In the genomic region with DNA sequence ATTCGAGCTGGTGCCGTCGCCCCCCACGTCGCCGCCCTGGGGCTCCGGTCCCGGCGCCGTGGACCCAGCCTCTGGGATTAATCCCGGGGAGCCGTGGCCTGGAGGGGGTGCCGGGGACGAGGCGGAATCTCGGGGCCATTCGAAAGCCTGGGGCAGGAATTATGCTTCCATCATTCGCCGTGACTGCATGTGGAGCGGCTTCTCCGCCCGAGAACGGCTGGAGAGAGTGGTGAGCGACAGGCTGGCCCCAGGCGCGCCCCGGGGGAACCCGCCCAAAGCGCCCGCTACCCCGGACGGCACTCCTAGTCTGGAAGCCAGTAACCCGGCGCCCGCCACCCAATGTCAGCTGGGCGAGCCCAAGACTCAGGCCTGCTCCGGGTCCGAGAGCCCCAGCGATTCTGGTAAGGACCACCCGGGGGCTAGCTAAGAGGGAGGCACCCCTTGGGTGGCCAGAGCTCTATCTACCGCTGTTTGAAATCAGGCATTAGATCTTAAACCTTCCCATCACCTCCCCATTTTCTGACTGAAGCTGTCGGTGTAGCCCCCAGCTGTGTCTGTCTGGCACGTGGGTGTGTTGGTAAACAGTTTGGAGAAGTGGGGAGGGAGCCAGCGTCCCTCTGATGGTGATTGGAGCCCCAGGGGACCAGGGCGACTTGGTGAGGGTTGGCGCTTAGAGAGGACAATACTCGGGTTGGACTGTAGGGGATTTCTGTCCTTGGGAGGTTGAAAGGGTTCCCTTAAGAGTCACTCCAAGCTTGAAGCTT, we compare ENCODE assay signal across 1 mouse cellular context.
TF ChIP-seq lines count a peak whose summit lies in the region.

No protein-coding gene starts in this region.

TF ChIP-seq in CH12.LX, 34 proteins besides CTCF, POLR2A, EP300 and RAD21 (continued from another document):
- TF ChIP-seq ZKSCAN1 (IDR thresholded peaks at IDR 0.05; ENCODE audit: borderline replicate concordance, low read depth, low read length) (no peak), SIN3A (IDR thresholded peaks at IDR 0.05; ENCODE audit: low read length) (peak; percentile 79), POLR2AphosphoS2 (IDR thresholded peaks at IDR 0.05; ENCODE audit: low read depth, low read length) (no peak)
